Mouse (Mus musculus): ENCODE measurements around the gene Prss23. TPM values are rescaled to one million over a fixed set of nuclear protein-coding genes. Genes with fewer than 3 reads are reported as not detected.

The Prss23 gene
- polyA plus RNA-seq (2015; fragmentation: Nextera tagmentation; extraction: Ambion mirVana): 9.0 and 10.2 TPM in 2 replicates

DNA sequence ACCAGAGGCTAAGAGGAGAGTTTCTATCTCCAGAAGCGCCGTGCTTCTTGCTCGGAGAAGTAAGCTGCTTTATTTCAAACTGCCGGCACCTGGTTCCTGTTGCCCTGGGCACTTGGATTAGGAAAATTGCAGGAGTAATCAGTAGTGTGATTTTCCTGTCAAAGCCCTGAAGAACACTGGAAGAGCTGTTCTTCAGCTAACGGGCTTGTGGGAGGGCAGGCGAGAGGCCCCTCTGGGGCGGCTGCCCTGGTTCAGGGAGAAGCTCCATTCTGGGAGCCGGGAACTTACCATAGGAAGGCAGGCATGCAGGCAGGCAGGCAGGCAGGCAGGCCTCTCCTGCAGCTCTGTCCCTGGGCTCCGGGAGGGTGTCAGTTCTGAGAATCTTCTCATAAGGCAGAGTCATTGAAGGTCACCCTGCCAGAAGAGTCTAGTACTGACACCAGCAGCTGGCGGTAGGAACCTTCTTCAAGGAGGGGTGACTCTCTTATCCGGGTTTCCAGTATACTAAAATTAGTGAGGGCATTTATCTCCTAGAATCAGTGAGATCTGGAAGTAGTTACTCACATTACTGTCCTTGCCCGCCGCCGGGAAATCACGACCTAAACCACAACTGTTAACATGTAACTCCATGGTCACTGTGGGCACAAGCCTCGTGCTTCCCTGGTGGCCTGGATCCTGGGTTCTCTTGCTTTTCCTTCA lies at the start of gene Prss23:
Gene Prss23 (minus strand): TSS at position 457 of the 699 bp plus-strand sequence.
- no peaks in the 10 kb centered on the region for H3K27me3 ChIP-seq (ENCODE audit: control insufficient read depth, insufficient read depth, low read depth, low read length)
- no peak within 1 kb of the TSS for H3K4me3 ChIP-seq (ENCODE audit: low read depth, low read length)
- H3K9ac ChIP-seq (ENCODE audit: low read depth, low read length): no peak within 1 kb of the TSS
- H3K4me1 ChIP-seq (ENCODE audit: control insufficient read depth, insufficient read depth, low read length): no peaks in the 10 kb centered on the region
- 80% methylated on average over 16 of the region's 16 CpGs for WGBS
- H3K36me3 ChIP-seq (ENCODE audit: control insufficient read depth, insufficient read depth, low read length): no peaks in the 10 kb centered on the region
- no peak within 1 kb of the TSS for H3K4me2 ChIP-seq (ENCODE audit: low read length)
- H3K27ac ChIP-seq (ENCODE audit: low read length): no peak within 1 kb of the TSS
- ATAC-seq: no peak
- H3K9me3 ChIP-seq (replicated peaks; ENCODE audit: control insufficient read depth, low read length, poor library complexity, severe bottlenecking): no peaks in the 10 kb centered on the region

DNA sequence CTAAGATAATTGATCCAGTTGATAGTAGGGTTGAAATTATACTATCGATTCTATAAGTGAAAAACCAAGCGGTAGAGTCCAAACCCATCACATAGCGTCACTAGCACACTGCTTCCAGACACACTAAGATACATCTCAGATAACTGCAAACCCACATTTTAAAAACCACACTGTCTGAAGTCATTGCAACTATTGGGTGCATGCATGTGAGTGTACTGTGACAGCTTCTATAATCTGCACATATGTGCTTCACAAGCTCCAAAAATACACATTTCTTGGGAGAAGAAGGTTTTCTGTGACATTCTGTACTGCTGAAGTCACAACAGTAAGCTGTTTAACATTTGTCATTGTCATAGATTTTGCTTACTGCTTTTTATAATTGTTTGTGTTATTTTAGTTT lies 49.1 kb upstream of the Prss23 start:
- ATAC-seq: no peak
- Histone ChIP-seq H3K27me3 (ENCODE audit: control insufficient read depth, insufficient read depth, low read depth, low read length) (no peaks in the 10 kb centered on the region), H3K4me3 (ENCODE audit: low read depth, low read length) (no peak overlapping the region), H3K9ac (ENCODE audit: low read depth, low read length) (no peak overlapping the region), H3K36me3 (ENCODE audit: control insufficient read depth, insufficient read depth, low read length) (no peaks in the 10 kb centered on the region), H3K9me3 (replicated peaks; ENCODE audit: control insufficient read depth, low read length, poor library complexity, severe bottlenecking) (no peaks in the 10 kb centered on the region), H3K27ac (ENCODE audit: low read length) (no peak overlapping the region), H3K4me2 (ENCODE audit: low read length) (no peak overlapping the region), H3K4me1 (ENCODE audit: control insufficient read depth, insufficient read depth, low read length) (no peaks in the 10 kb centered on the region)
- WGBS: 97% methylated on average over 3 of the region's 3 CpGs

DNA sequence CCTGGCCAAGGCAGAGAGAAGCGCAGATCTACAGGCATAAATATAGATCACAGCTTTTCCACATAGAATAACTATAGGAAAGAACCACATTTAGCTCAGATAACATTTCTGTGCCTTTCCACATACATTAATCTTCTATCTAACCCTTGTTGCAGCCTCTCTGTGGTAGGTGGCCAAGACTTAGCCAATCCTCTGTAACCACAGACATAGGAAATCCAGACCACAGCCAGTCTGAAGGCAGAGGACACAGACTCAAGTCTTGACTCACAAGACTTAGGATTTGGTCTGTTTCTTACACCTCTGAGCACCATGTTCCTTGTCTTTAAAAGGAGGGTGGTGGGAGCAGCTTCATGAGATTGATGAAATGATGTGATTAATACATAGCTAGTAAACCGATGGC lies 37.6 kb upstream of the Prss23 start:
- no peak overlapping the region for H3K4me3 ChIP-seq (ENCODE audit: low read depth, low read length)
- no peaks in the 10 kb centered on the region for H3K36me3 ChIP-seq (ENCODE audit: control insufficient read depth, insufficient read depth, low read length)
- H3K27ac ChIP-seq (ENCODE audit: low read length): no peak overlapping the region
- no peak overlapping the region for H3K9ac ChIP-seq (ENCODE audit: low read depth, low read length)
- no peaks in the 10 kb centered on the region for H3K4me1 ChIP-seq (ENCODE audit: control insufficient read depth, insufficient read depth, low read length)
- 95% methylated on average over 2 of the region's 2 CpGs for WGBS
- ATAC-seq: no peak
- no peaks in the 10 kb centered on the region for H3K9me3 ChIP-seq (replicated peaks; ENCODE audit: control insufficient read depth, low read length, poor library complexity, severe bottlenecking)
- H3K27me3 ChIP-seq (ENCODE audit: control insufficient read depth, insufficient read depth, low read depth, low read length): no peaks in the 10 kb centered on the region
- H3K4me2 ChIP-seq (ENCODE audit: low read length): no peak overlapping the region

DNA sequence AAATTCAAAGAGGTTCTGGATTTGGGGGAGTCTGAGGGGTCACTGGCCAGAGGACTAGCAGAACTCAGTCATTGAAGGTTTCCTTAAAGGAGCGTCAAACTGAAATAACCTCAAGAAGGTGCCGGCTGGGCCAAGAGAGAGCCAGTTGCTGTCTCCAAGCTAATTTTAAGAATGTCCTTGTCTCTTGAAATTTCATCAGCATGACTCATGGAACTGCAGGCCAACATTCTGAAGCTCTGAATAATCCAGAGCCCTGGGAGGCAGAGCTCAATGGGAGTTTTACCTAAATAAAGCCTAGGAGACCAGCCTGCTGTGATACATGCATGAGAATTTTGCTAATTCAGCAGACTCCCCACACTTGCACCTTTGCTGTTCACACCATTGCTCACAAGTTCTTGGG lies 36.5 kb upstream of the Prss23 start:
- H3K4me2 ChIP-seq (ENCODE audit: low read length): no peak overlapping the region
- H3K27me3 ChIP-seq (ENCODE audit: control insufficient read depth, insufficient read depth, low read depth, low read length): no peaks in the 10 kb centered on the region
- no peaks in the 10 kb centered on the region for H3K4me1 ChIP-seq (ENCODE audit: control insufficient read depth, insufficient read depth, low read length)
- H3K27ac ChIP-seq (ENCODE audit: low read length): no peak overlapping the region
- H3K36me3 ChIP-seq (ENCODE audit: control insufficient read depth, insufficient read depth, low read length): no peaks in the 10 kb centered on the region
- ATAC-seq: no peak
- WGBS: 89% methylated on average over 2 of the region's 2 CpGs
- no peak overlapping the region for H3K4me3 ChIP-seq (ENCODE audit: low read depth, low read length)
- no peak overlapping the region for H3K9ac ChIP-seq (ENCODE audit: low read depth, low read length)
- H3K9me3 ChIP-seq (replicated peaks; ENCODE audit: control insufficient read depth, low read length, poor library complexity, severe bottlenecking): no peaks in the 10 kb centered on the region

DNA sequence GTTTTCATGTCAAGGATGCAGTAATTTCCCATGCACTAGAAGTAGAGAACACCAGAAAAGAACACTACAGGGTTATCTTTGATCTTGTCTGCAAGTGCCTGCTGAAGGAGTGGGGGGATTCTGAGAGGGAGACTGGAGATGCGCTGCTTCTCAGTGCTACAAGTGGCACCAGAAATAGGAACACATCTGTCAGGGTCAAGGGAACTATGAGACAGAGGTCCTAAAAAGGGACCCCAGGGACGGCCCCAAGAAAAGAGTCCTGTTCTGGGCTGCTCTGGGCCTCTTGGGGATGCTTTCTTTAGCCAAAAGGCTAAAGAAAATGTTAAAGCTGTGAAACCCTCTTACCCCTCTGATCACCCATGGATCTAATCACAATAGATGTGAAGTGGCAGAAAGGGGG lies 35.2 kb upstream of the Prss23 start:
- WGBS: 67% methylated on average over 2 of the region's 2 CpGs
- Histone ChIP-seq H3K36me3 (ENCODE audit: control insufficient read depth, insufficient read depth, low read length) (no peaks in the 10 kb centered on the region), H3K27me3 (ENCODE audit: control insufficient read depth, insufficient read depth, low read depth, low read length) (no peaks in the 10 kb centered on the region), H3K4me3 (ENCODE audit: low read depth, low read length) (no peak overlapping the region), H3K9ac (ENCODE audit: low read depth, low read length) (no peak overlapping the region), H3K4me1 (ENCODE audit: control insufficient read depth, insufficient read depth, low read length) (no peaks in the 10 kb centered on the region), H3K9me3 (replicated peaks; ENCODE audit: control insufficient read depth, low read length, poor library complexity, severe bottlenecking) (no peaks in the 10 kb centered on the region), H3K27ac (ENCODE audit: low read length) (no peak overlapping the region), H3K4me2 (ENCODE audit: low read length) (no peak overlapping the region)
- no peak for ATAC-seq

DNA sequence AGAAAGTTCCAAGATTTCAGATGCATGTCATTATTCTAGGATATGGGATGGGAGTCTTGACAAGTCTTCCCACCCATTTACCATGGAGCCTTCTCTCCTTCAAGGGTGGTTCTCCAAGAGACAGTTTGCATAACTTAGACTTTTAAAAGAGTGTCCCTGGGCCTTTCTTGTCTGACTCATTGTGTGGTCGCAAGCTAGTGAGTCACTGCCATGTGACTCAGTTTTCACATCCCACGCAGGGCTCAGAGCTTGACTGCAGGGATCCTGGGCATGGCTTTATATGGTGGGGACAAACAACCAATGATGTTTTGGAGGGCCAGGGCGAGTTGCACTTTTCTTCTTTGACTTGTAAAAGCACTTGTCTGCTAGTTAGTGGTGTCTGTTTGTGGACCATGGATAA lies 34.0 kb upstream of the Prss23 start:
- Histone ChIP-seq H3K4me2 (ENCODE audit: low read length) (no peak overlapping the region), H3K36me3 (ENCODE audit: control insufficient read depth, insufficient read depth, low read length) (no peaks in the 10 kb centered on the region), H3K9me3 (replicated peaks; ENCODE audit: control insufficient read depth, low read length, poor library complexity, severe bottlenecking) (no peaks in the 10 kb centered on the region), H3K9ac (ENCODE audit: low read depth, low read length) (no peak overlapping the region), H3K27me3 (ENCODE audit: control insufficient read depth, insufficient read depth, low read depth, low read length) (no peaks in the 10 kb centered on the region), H3K27ac (ENCODE audit: low read length) (no peak overlapping the region), H3K4me3 (ENCODE audit: low read depth, low read length) (no peak overlapping the region), H3K4me1 (ENCODE audit: control insufficient read depth, insufficient read depth, low read length) (no peaks in the 10 kb centered on the region)
- ATAC-seq: no peak
- WGBS: 68% methylated on average over 3 of the region's 3 CpGs

DNA sequence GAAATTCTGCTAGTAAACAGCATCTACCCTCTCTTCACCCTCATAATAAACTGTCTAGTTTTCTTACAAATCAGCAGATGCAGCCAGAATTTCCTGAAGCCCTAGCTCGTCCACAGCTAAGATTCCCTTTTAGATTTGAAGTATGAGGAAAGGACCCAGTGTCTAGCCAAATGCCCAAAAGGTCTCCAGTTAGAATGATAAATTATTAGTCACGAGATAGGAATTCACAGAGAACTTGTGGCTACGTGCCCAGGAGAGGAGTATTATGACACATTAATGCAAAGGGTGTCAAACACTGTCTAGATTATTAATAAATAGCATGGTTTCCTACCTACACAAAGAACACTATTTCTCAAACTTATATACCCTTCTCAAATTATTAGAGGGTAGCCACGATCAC lies 32.6 kb upstream of the Prss23 start:
- Histone ChIP-seq H3K4me3 (ENCODE audit: low read depth, low read length) (no peak overlapping the region), H3K27ac (ENCODE audit: low read length) (no peak overlapping the region), H3K4me2 (ENCODE audit: low read length) (no peak overlapping the region), H3K36me3 (ENCODE audit: control insufficient read depth, insufficient read depth, low read length) (no peaks in the 10 kb centered on the region), H3K27me3 (ENCODE audit: control insufficient read depth, insufficient read depth, low read depth, low read length) (no peaks in the 10 kb centered on the region), H3K9me3 (replicated peaks; ENCODE audit: control insufficient read depth, low read length, poor library complexity, severe bottlenecking) (no peaks in the 10 kb centered on the region), H3K9ac (ENCODE audit: low read depth, low read length) (no peak overlapping the region), H3K4me1 (ENCODE audit: control insufficient read depth, insufficient read depth, low read length) (no peaks in the 10 kb centered on the region)
- no peak for ATAC-seq
- WGBS: 81% methylated on average over 4 of the region's 4 CpGs

DNA sequence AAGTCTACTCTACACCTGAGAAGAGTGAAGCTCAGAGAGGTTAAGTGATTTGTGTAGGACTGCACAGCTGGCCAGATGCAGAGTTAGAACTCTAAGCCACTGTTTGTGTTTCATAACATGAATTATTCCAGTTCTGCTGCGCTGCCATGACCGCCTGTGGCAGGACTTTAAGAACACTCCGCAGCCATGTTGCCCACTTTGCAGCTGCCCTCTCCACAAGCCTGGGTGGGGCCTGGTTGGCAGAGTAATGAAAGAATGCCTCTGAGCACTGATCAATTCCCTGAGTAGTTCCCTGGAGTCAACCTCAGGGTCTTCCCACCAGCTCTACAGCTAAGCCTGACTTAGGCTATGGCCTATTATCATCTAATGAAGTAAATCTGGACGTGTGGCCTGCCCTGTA lies 32.1 kb upstream of the Prss23 start:
- Histone ChIP-seq H3K27ac (ENCODE audit: low read length) (no peak overlapping the region), H3K4me2 (ENCODE audit: low read length) (no peak overlapping the region), H3K4me3 (ENCODE audit: low read depth, low read length) (no peak overlapping the region), H3K27me3 (ENCODE audit: control insufficient read depth, insufficient read depth, low read depth, low read length) (no peaks in the 10 kb centered on the region), H3K9me3 (replicated peaks; ENCODE audit: control insufficient read depth, low read length, poor library complexity, severe bottlenecking) (no peaks in the 10 kb centered on the region), H3K9ac (ENCODE audit: low read depth, low read length) (no peak overlapping the region), H3K36me3 (ENCODE audit: control insufficient read depth, insufficient read depth, low read length) (no peaks in the 10 kb centered on the region), H3K4me1 (ENCODE audit: control insufficient read depth, insufficient read depth, low read length) (no peaks in the 10 kb centered on the region)
- no peak for ATAC-seq
- 86% methylated on average over 4 of the region's 4 CpGs for WGBS

DNA sequence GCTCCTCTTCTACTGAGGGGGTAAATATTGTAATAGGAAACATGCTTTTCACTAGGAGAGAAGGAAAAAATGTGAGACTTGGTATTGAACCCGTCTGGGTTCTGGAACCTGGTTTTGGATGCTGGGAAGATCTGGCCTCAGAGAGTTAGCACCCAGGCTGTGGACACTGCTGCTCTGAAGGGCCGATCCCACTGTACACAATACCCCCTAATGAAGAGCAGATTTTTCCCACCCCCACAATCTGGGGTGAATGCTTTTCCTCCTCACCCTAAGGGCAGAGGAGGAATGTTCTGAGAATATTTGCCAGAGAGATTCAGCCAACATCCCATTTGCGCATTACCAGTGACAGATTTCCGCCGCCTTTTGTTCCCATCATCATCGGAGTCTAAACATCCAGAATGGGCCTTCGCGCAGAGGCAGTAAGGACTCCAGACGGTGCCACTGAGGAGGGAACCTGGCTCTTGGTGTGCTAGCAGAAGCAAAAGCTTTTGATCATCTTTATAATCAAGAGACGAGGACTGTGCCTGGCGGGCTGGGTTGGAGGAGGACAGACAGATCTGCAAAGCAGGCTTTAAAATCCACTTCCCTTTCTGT lies 31.6 kb upstream of the Prss23 start:
- Histone ChIP-seq H3K9ac (ENCODE audit: low read depth, low read length) (no peak overlapping the region), H3K4me2 (ENCODE audit: low read length) (no peak overlapping the region), H3K4me1 (ENCODE audit: control insufficient read depth, insufficient read depth, low read length) (no peaks in the 10 kb centered on the region), H3K9me3 (replicated peaks; ENCODE audit: control insufficient read depth, low read length, poor library complexity, severe bottlenecking) (no peaks in the 10 kb centered on the region), H3K4me3 (ENCODE audit: low read depth, low read length) (no peak overlapping the region), H3K27ac (ENCODE audit: low read length) (no peak overlapping the region), H3K27me3 (ENCODE audit: control insufficient read depth, insufficient read depth, low read depth, low read length) (no peaks in the 10 kb centered on the region), H3K36me3 (ENCODE audit: control insufficient read depth, insufficient read depth, low read length) (no peaks in the 10 kb centered on the region)
- ATAC-seq: no peak
- WGBS: 76% methylated on average over 11 of the region's 11 CpGs

All from midbrain, embryonic 16.5 days (tissue).